Comparison of ENCODE assay signal across 9 mouse cellular contexts in the genomic region with DNA sequence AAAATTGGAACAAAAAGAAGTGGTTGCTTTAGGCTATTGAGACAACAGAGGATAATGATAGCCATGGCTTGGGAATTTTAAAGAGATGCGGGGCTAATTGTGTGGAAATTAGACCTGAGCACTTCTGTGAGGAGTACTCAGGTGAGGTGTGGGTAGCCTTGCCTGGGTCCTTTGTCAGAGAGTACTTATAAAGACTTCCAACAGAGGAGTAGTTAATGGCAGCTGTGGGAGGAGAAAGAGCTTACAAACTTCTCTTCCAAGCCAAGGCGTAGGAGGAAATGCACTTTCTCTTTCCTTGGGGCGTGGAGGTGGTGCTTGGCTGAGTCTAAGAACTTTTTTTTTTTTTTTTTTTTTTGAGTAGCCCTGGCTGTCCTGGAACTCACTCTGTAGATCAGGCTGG.
"Had no signal": no experiment of that assay in that cellular context is flagged by ENCODE, and none has a peak within 500 bp of the region (broad histone marks: within the 10 kb centered on the region; RNA-seq: fewer than 3 reads in every experiment).

No protein-coding gene starts in this region.

- DNase-seq: kidney, adult 9 months; kidney, postnatal 14 days; kidney, postnatal 4 days; layer of hippocampus, adult 9-11 months; liver, postnatal 0 days; lung, embryonic 14.5 days; thymus, adult 2 months; thymus, postnatal 14 days; thymus, postnatal 4 days had no signal
